Mouse (Mus musculus) embryonic fibroblast, embryonic 13.5 days (primary cell): ENCODE results near the gene Pak6.

Experiments
- CTCF ChIP-seq: IDR thresholded peaks from 2 replicates; pipeline ENCODE4 v1.5.1; 2011; ENCODE audit warnings: mild to moderate bottlenecking, control low read depth, low read length, moderate library complexity, borderline replicate concordance; ENCODE audit not compliant: insufficient read depth
- POLR2A ChIP-seq: IDR thresholded peaks from 2 replicates; pipeline ENCODE4 v1.6.1; 2011; ENCODE audit warnings: low read depth, mild to moderate bottlenecking, control low read depth, low read length, moderate library complexity

GRCm38 (mm10) chr2:118669785-118670184 lies 6.7 kb downstream of the Pak6 start:
- TF ChIP-seq CTCF (no peak), POLR2A (no peak)
